Mouse (Mus musculus) bone marrow macrophage, adult 2 months (primary cell): ENCODE results near the gene Igsf8.

ENCODE experiments used
- CTCF ChIP-seq: IDR thresholded peaks from 2 replicates; pipeline ENCODE4 v1.5.1; 2012; ENCODE audit warnings: low read depth, mild to moderate bottlenecking, low read length, moderate library complexity
- POLR2A ChIP-seq: IDR thresholded peaks from 2 replicates; pipeline ENCODE4 v1.6.1; 2012; ENCODE audit warnings: mild to moderate bottlenecking, low read depth, low read length, borderline replicate concordance

DNA sequence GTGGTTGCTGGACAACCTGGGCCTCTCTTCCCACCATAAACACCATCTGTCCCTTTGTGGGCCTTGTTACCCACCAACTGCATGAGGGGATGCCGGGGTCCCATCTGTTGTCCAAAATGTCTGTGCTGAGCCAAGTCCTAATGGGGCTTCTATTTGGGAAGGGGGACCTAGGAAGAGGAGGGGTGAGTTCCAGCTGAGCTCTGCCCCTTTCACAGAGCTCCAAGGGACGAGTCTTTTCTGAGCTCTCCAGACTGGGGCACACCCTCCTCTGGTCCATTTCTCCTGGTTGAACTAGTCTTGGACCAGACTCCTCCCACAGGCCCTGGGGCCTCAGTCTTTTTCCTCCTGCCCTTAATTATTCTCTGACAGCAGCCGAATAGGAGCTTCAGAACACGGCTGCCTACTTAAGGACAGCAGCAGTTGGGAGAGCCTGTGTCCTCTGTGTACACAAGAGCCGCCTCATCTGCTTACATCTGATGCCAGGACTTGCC, 58.5 kb downstream of the Igsf8 start:
- TF ChIP-seq CTCF (no peak), POLR2A (no peak)
